Comparison of ENCODE assay signal across 9 mouse cellular contexts in genomic region chr2:148771397-148771796, GRCm38 (mm10). TPM values are rescaled to one million over a fixed set of nuclear protein-coding genes. Genes with fewer than 3 reads are reported as not detected.
A peak's percentile ranks its signal among the peaks of the same experiment; 100 is the strongest.
DNase-seq lines count a peak whose midpoint lies in the region.
"Not testable (repeated sequence)": the region's sequence is repeated elsewhere in the genome, so short reads cannot be mapped to it uniquely, and the experiment has no call there.
"Had no signal": no experiment of that assay in that cellular context is flagged by ENCODE, and none has a peak within 500 bp of the region (broad histone marks: within the 10 kb centered on the region; RNA-seq: fewer than 3 reads in every experiment).

Cst11 (minus strand) TSS chr2:148771497.

- not testable (repeated sequence) for H3K4me1 ChIP-seq in heart, embryonic 10.5 days

- 81% methylated on average over 4 of the region's 4 CpGs for WGBS in heart, embryonic 10.5 days

- not testable (repeated sequence) for H3K27ac ChIP-seq in heart, embryonic 10.5 days

- H3K27me3 ChIP-seq in heart, embryonic 10.5 days (ENCODE audit: insufficient read depth, poor library complexity, severe bottlenecking) = not testable (repeated sequence)

- H3K9me3 ChIP-seq in heart, embryonic 10.5 days = not testable (repeated sequence)

- not testable (repeated sequence) for H3K4me3 ChIP-seq in heart, embryonic 10.5 days

- DNase-seq in gonadal fat pad, adult 2 months (ENCODE audit: low read depth) = not testable (repeated sequence)
- DNase-seq in heart, embryonic 10.5 days (ENCODE audit: low spot score) = peak; percentile 31

- not testable (repeated sequence) for H3K36me3 ChIP-seq in heart, embryonic 10.5 days

RNA-seq across cellular contexts. Expression of gene Cst11, which starts in this region (rescaled TPM):
- polyA plus RNA-seq in gonadal fat pad, adult 2 months (2012; rRNA removed) = 655 and 970 TPM in 2 replicates
- not detected in 2 replicates for polyA plus RNA-seq in heart, embryonic 10.5 days (2016; fragmentation: Nextera tagmentation; extraction: Ambion mirVana)
- polyA plus RNA-seq: activated CD4-positive, CD25-positive, alpha-beta regulatory T cell, adult 4 months; adrenal gland, adult 2 months; C2C12; CD4-positive, CD25-positive, alpha-beta regulatory T cell, adult 4 months; cerebellum, adult 2 months; G1E; Patski had no signal

Comparison
In these comparisons a context has a peak if more than half of its experiments do, and no peak if none do; other contexts are left out.
1. RNA of gene Cst11 (polyA plus RNA-seq): 655 to 970 TPM in gonadal fat pad, adult 2 months; not detected in heart, embryonic 10.5 days; every median in the first group is over 100 times any median in the second.
2. Peak in DNase-seq in heart, embryonic 10.5 days; RNA of the gene not detected or under 1 TPM.